Mouse (Mus musculus): ENCODE results near the gene Oprl1.

- no peak for TF ChIP-seq EP300 (IDR thresholded peaks at IDR 0.05; ENCODE audit: low read depth)
- no peak for TF ChIP-seq CTCF (IDR thresholded peaks at IDR 0.05; ENCODE audit: low read depth)
Measured at GRCm38 (mm10) chr2:181673501-181673900, 41.3 kb upstream of the Oprl1 start.

Data from liver, embryonic 14.5 days (tissue).